Mouse (Mus musculus) embryonic facial prominence, embryonic 10.5 days (tissue): Measurements from ENCODE around the gene Dbnl. TPM values are rescaled to one million over a fixed set of nuclear protein-coding genes. Genes with fewer than 3 reads are reported as not detected.
A peak's percentile ranks its signal among the peaks of the same experiment; 100 is the strongest.

Experiments used
- DNase-seq: peaks from one replicate; pipeline ENCODE4 v3.0.0-alpha.2; 2017; ENCODE audit warnings: low spot score
- H3K27ac ChIP-seq: fragments of 300-500 bp; sonication (generic); replicated peaks from 2 replicates; pipeline ENCODE4 v1.5.1; 2016; ENCODE audit warnings: mild to moderate bottlenecking
- H3K27me3 ChIP-seq: fragments of 300-500 bp; sonication (generic); replicated peaks from 2 replicates; pipeline ENCODE4 v1.6.1; 2016; ENCODE audit warnings: low read depth, mild to moderate bottlenecking; ENCODE audit not compliant: poor library complexity, severe bottlenecking
- H3K36me3 ChIP-seq: fragments of 300-500 bp; sonication (generic); replicated peaks from 2 replicates; pipeline ENCODE4 v1.6.1; 2016; ENCODE audit warnings: mild to moderate bottlenecking, moderate library complexity
- H3K4me1 ChIP-seq: fragments of 300-500 bp; sonication (generic); 2 replicates; pipeline ENCODE4 v1.6.1; 2016
- H3K4me3 ChIP-seq: fragments of 300-500 bp; sonication (generic); 2 replicates; pipeline ENCODE4 v1.5.1; 2016; ENCODE audit warnings: mild to moderate bottlenecking, moderate library complexity
- H3K9me3 ChIP-seq: fragments of 300-500 bp; sonication (generic); 2 replicates; pipeline ENCODE4 v1.6.1; 2016; ENCODE audit warnings: mild to moderate bottlenecking
- WGBS: fragments of 180-500 bp; shearing (Covaris S2); methylation state at CpG from one replicate; pipeline ENCODE4 v1.1.7; 2016; 5-methylcytosine and 5-hydroxymethylcytosine counted together
- polyA plus RNA-seq: library from polyadenylated mRNA; unstranded; fragments of >200 nt; fragmentation: Nextera tagmentation; extraction: Ambion mirVana; gene quantifications from 2 replicates; pipeline ENCODE4 v1.2.1, GENCODE M21; 2016

Gene Dbnl
- 137 and 138 TPM in 2 replicates for polyA plus RNA-seq

GRCm38 (mm10) chr11:5788056-5789014, at the start of gene Dbnl:
Gene Dbnl, plus strand, starts transcription at chr11:5788488.
- H3K4me1 ChIP-seq = peaks cover 25% of the 10 kb centered on the region
- no peaks in the 10 kb centered on the region for H3K9me3 ChIP-seq
- WGBS = under 1% methylated on average over 74 of the region's 74 CpGs
- H3K27me3 ChIP-seq = no peaks in the 10 kb centered on the region
- peaks cover 33% of the 10 kb centered on the region for H3K36me3 ChIP-seq
- H3K27ac ChIP-seq = peak within 1 kb of the TSS; percentile 93
- peak within 1 kb of the TSS; percentile 93 for H3K4me3 ChIP-seq
- peak; percentile 97 for DNase-seq

GRCm38 (mm10) chr11:5738888-5739632, 49.2 kb upstream of the Dbnl start:
- no peak overlapping the region for H3K4me3 ChIP-seq
- no peaks in the 10 kb centered on the region for H3K9me3 ChIP-seq
- peaks cover 13% of the 10 kb centered on the region for H3K4me1 ChIP-seq
- H3K27me3 ChIP-seq = no peaks in the 10 kb centered on the region
- H3K36me3 ChIP-seq = no peaks in the 10 kb centered on the region
- no peak overlapping the region for H3K27ac ChIP-seq
- 80% methylated on average over 5 of the region's 5 CpGs for WGBS
- DNase-seq = no peak

GRCm38 (mm10) chr11:5739846-5740245, 48.4 kb upstream of the Dbnl start:
- peak overlapping the region; percentile 87; the same call in 1 of the 2 replicates for H3K4me3 ChIP-seq
- no peaks in the 10 kb centered on the region for H3K27me3 ChIP-seq
- H3K9me3 ChIP-seq = no peaks in the 10 kb centered on the region
- no peak overlapping the region for H3K27ac ChIP-seq
- peaks cover 13% of the 10 kb centered on the region for H3K4me1 ChIP-seq
- no peaks in the 10 kb centered on the region for H3K36me3 ChIP-seq
- DNase-seq = no peak
- 76% methylated on average over 3 of the region's 3 CpGs for WGBS

- peak overlapping the region; percentile 87 for H3K4me3 ChIP-seq
- peak overlapping the region; percentile 90 for H3K27ac ChIP-seq
- no peaks in the 10 kb centered on the region for H3K27me3 ChIP-seq
- WGBS = 3% methylated on average over 26 of the region's 26 CpGs
- H3K36me3 ChIP-seq = no peaks in the 10 kb centered on the region
- no peak for DNase-seq
- H3K4me1 ChIP-seq = peaks cover 13% of the 10 kb centered on the region
- H3K9me3 ChIP-seq = no peaks in the 10 kb centered on the region
Observed at GRCm38 (mm10) chr11:5740599-5740964, 47.7 kb upstream of the Dbnl start.

- WGBS = under 1% methylated on average over 45 of the region's 50 CpGs
- Histone ChIP-seq H3K4me1 (peaks cover 13% of the 10 kb centered on the region), H3K36me3 (no peaks in the 10 kb centered on the region), H3K4me3 (peak overlapping the region; percentile 87), H3K27me3 (no peaks in the 10 kb centered on the region), H3K27ac (peak overlapping the region; percentile 90), H3K9me3 (no peaks in the 10 kb centered on the region)
- peak; percentile 74 for DNase-seq
Observed at GRCm38 (mm10) chr11:5740965-5741627, 47.2 kb upstream of the Dbnl start.

- DNase-seq = no peak
- 73% methylated on average over 7 of the region's 7 CpGs for WGBS
Observed at GRCm38 (mm10) chr11:5742106-5742505, 46.2 kb upstream of the Dbnl start.

GRCm38 (mm10) chr11:5744951-5745350, 43.3 kb upstream of the Dbnl start:
- Histone ChIP-seq H3K9me3 (no peaks in the 10 kb centered on the region), H3K36me3 (no peaks in the 10 kb centered on the region), H3K27ac (no peak overlapping the region), H3K4me1 (peaks cover 13% of the 10 kb centered on the region), H3K4me3 (no peak overlapping the region), H3K27me3 (no peaks in the 10 kb centered on the region)
- 77% methylated on average over 2 of the region's 2 CpGs for WGBS
- no peak for DNase-seq

More at GRCm38 (mm10) chr11:5742106-5742505, 46.2 kb upstream of the Dbnl start:
- no peaks in the 10 kb centered on the region for H3K9me3 ChIP-seq
- no peaks in the 10 kb centered on the region for H3K27me3 ChIP-seq
- no peak overlapping the region for H3K4me3 ChIP-seq
- no peaks in the 10 kb centered on the region for H3K36me3 ChIP-seq
- no peak overlapping the region for H3K27ac ChIP-seq
- H3K4me1 ChIP-seq = peaks cover 13% of the 10 kb centered on the region

GRCm38 (mm10) chr11:5753755-5754154, 34.5 kb upstream of the Dbnl start:
- H3K27me3 ChIP-seq = no peaks in the 10 kb centered on the region
- H3K4me3 ChIP-seq = no peak overlapping the region
- peaks cover 8% of the 10 kb centered on the region; the same call in 1 of the 2 replicates for H3K9me3 ChIP-seq
- 86% methylated on average over 2 of the region's 2 CpGs for WGBS
- peaks cover 5% of the 10 kb centered on the region; the same call in 1 of the 2 replicates for H3K4me1 ChIP-seq
- H3K36me3 ChIP-seq = peaks cover 22% of the 10 kb centered on the region
- no peak overlapping the region for H3K27ac ChIP-seq
- no peak for DNase-seq

GRCm38 (mm10) chr11:5761820-5762632, 26.3 kb upstream of the Dbnl start, which contains the start of gene Urgcp:
Gene Urgcp, minus strand, starts transcription at chr11:5762376.
- Histone ChIP-seq H3K9me3 (no peaks in the 10 kb centered on the region), H3K27me3 (no peaks in the 10 kb centered on the region), H3K36me3 (peaks cover 13% of the 10 kb centered on the region), H3K4me3 (peak within 1 kb of the TSS; percentile 67), H3K4me1 (peaks cover 12% of the 10 kb centered on the region), H3K27ac (peak within 1 kb of the TSS; percentile 95)
- under 1% methylated on average over 68 of the region's 68 CpGs for WGBS
- peak; percentile 99 for DNase-seq

- H3K4me3 ChIP-seq = peak overlapping the region; percentile 67
- H3K4me1 ChIP-seq = peaks cover 12% of the 10 kb centered on the region
- WGBS = 22% methylated on average over 6 of the region's 6 CpGs
- H3K9me3 ChIP-seq = no peaks in the 10 kb centered on the region
- H3K27ac ChIP-seq = peak overlapping the region; percentile 95
- H3K36me3 ChIP-seq = peaks cover 9% of the 10 kb centered on the region
- H3K27me3 ChIP-seq = no peaks in the 10 kb centered on the region
- peak; percentile 20 for DNase-seq
Observed at GRCm38 (mm10) chr11:5762633-5762982, 25.7 kb upstream of the Dbnl start.

- no peaks in the 10 kb centered on the region for H3K27me3 ChIP-seq
- 89% methylated on average over 6 of the region's 6 CpGs for WGBS
- no peak for DNase-seq
- no peaks in the 10 kb centered on the region for H3K9me3 ChIP-seq
- H3K27ac ChIP-seq = no peak overlapping the region
- H3K36me3 ChIP-seq = peaks cover 20% of the 10 kb centered on the region
- no peak overlapping the region for H3K4me3 ChIP-seq
- H3K4me1 ChIP-seq = peaks cover 7% of the 10 kb centered on the region
Observed at GRCm38 (mm10) chr11:5766019-5766418, 22.3 kb upstream of the Dbnl start.
